Mouse (Mus musculus) liver (tissue): ENCODE data around the gene Otop2.
A peak's percentile ranks its signal among the peaks of the same experiment; 100 is the strongest.

Experiments
- DNase-seq: peaks from one replicate; pipeline ENCODE4 v3.0.0-alpha.2; 2020; ENCODE audit warnings: mixed read lengths

Gene Otop2

DNA sequence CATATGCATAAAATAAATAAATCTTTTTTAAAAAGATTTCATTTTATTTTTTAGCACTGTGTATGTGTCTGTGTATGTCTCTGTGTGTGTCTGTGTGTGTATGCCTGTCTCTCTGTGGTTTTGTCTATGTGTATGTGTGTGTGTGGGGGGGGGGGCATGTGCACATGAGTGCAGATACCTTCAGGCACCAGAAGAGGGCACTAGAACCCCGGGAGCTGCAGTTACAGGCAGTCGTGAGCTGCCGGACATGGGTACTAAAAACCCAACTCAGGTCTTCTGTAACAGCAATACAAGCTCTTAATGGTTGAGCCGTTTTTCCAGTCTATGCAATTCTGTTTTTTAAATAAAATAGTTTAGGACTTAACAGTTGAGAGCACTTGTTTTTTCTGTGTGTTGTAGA is 6.2 kb upstream of the Otop2 start:
- DNase-seq: no peak

DNA sequence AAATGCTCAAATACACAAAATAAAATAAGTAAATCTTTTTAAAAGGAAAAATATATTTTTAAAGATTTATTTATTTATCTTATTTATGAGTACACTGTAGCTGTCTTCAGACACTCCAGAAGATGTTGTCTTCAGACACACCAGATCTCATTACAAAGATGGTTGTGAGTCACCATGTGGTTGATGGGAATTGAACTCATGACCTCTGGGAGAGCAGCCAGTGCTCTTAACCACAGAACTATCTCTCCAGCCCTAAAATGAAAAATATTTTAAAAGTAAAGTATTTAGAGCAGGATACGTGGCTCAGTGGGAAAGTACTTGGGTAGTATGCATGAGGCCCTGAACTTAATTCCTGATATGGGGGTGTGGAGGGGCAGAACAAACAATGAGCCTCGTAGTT is 5.6 kb upstream of the Otop2 start:
- DNase-seq: no peak

DNA sequence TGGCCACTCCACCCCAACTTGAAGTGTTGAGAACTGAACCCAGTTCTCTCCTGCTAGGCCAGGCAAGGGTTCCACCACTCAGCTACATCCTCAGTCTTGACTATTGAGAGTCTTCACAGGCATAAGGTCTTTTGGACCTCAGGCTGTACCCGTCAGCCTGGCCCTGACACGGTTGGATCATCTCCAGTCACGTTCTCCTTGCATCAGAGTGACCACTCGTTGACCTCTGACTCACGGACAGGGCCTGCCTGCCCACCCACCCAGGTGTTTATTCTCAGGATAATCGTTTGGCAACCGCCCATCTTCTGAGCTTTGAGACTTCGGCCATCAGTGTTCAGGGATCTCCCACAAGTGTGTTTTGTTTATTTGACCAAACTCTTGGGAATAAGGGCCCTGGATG is 3.8 kb upstream of the Otop2 start:
- no peak for DNase-seq

DNA sequence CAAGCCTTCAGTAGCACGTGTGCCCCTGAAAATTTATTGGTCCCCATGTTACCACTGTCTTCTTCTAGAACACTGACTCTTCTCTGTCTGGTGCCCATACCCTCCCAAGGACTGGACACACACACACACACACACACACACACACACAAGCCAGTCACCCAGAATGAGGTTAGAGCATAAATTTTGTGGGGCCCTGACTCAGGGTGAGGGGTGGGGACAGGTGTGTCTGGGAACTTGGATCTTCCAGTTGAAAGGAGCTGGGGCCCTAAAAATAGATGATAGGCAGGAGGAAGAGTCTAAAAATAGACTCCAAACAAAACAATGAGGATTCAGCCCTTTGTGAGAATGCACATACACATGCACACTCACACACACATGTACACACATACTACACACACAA is 1.8 kb downstream of the Otop2 start:
- DNase-seq: no peak

DNA sequence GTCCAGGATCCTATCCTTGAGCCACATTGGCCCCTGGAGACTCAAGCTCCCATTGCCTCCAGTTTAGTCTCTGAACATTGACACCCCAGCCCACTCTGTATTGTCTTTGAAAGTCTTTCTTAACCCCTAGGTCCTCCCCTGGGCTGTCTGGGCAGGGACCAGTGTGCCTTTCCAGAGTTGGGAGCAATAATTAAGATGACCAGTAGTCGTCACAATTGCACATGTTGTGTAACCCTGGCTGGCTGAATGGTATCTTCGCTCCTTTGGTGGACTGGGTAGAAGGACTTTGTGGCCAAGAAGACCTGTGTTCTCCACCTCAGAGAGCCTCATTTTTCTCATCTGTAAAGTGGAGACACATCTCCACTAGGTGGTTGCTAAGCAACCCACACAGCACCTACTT is 7.3 kb downstream of the Otop2 start:
- no peak for DNase-seq

DNA sequence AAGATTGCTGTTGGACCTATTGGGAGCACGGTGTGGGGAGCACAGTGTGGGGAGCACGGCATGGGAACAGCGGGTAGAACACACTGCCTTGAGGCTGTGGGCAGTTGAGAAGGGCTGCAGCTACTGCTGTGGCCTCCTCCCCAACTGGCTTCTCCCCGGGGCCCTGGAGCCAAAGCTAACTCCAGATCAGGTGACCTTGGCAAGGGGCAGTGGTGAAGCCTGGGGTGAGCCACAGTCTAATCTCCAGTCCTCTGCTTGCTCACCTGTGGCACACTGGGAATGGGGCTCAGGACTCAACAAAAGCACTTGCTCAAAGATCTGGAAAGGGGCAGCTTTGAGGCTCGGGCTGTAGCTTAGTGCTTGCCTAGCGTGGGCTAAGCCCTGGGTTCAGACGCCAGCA is 10.2 kb downstream of the Otop2 start:
- DNase-seq: no peak

DNA sequence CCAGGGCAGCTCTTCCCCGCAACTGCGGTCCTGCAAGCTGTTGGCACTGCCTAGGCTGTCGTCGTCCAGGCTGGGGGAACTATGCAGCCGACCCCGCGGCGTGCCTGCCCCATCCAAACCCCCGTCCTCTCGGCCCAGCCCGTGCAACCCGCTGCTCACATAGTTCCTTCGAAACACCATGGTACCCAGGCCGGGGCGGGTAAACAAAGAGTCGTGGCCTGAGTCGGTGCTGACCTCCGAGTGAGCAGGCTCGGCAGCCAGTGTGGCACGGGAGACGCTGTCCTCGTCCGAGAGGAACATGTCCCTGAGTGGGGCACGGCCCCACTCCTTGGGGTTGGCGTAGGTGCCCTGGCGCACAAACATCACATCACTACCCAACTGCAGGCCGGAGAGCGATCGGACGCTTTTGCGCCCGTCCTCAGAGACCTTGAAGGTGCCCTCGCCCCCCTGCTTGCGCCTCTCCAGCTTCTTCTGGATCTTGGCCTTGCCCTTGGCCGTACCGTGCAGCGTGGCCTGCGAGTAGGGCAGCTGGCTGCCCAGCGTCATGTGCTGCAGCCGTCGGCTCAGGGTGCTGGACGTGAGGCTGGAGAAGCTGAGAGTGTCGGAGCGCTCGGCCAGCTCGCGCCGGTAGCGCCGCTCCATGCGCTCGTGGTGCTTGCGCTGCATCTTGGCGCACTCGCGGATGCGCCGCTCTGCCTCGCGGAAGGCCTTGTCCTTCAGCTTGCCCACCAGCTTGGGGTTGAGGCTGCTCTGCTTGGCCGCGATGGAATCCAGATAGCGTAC is 11.5 kb downstream of the Otop2 start:
- no peak for DNase-seq

DNA sequence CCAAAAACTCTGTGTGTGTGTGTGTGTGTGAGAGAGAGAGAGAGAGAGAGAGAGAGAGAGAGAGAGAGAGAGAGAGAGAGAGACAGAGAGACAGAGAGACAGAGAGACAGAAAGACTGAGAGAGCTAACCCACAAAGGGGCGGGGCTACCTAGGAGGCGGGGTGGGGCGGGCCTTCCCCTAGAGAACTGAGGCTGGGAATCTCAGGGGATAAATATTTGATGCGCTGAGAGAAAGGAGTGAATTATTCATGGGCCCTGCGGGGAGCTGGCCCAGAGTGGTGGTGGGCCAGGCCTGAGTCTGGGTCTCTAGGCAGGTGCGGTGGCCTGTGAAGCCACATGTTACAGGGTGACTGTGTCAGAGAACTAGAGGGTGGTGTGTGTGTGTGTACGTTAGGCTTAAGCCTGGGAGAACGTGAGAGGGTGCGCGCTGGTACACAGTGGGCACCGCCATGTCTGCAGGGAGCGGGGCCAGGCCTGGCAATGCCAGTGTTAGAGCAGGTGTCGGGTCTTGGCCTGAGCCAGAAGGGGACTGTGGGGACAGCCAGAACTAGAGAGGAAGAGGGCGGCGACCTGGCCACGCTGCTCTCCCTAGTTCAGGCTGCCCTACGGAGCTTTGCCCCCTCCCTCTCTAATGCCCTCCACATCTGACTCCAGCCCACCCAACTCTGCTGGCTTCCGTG is 12.9 kb downstream of the Otop2 start:
- no peak for DNase-seq

DNA sequence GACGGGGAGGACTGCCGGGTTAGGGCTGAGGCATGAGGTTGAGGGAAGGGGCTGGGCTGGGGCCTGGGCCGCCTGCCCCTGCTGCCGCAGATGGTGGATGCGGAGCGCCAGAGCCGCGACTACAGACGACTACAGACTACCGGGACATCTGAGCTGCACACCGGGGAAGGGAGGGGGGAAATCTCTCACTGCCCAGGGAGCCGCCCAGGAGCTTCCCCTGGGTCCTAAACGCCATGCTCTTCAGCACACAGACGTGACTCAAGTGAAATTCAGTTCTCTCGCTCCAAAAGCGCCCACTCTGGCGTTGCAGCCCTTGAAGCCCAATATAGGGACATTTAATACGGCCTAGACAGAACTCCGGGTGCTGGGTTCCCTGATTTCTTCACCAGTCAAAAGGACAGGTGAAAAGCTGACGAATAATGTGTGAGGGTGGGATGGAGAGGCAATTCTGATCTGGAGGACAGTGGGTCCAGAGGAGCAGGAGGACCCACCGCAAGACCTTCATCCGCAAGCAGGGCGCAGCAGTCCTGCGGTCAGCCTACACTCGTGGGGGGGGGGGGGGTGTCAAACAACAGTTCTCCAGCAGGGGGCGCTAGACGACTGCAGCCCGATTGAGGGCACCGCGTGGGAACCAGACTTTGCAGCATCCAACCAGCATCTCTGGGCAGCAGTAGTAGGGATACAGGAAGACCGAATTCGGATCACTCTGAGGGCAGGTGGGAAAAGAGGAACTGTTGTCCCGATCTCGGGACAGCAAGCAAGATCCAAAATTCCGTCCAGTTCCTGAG is 15.1 kb downstream of the Otop2 start, which contains the start of gene Ush1g:
Ush1g (minus strand) TSS at position 136 of the 788 bp plus-strand sequence.
- DNase-seq: peak; percentile 72

DNA sequence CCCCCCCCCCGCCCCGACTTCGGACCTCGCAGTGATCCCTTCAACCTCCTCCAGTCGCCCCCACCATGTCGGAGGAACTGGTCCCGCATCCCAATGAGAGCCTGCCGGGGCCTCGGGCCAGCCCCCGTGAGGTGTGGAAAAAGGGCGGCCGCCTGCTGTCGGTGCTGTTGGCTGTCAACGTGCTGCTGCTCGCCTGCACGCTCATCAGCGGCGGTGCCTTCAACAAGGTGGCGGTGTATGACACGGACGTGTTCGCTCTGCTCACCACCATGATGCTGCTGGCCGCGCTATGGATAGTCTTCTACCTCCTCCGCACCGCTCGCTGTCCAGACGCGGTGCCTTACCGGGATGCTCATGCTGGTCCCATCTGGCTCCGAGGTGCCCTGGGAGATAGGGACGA is 16.4 kb downstream of the Otop2 start:
- DNase-seq: no peak

DNA sequence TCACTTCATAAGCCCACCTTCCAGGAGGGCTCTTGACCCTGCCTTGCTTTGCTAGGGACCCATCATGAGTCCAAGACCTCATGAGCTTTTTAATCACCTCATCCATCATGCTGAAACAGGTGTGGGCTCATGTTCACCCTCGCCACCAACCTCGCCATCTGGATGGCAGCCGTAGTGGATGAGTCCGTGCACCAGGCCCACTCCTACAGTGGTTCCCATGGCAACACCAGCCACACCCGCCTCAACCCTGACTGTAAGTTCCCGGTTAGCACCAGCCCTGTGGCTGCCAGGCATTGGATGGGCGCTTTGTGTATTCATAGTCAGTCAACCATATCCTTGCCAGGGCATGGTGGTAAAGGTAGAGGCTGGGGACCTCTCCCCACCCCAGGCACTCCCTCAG is 19.8 kb downstream of the Otop2 start:
- no peak for DNase-seq

DNA sequence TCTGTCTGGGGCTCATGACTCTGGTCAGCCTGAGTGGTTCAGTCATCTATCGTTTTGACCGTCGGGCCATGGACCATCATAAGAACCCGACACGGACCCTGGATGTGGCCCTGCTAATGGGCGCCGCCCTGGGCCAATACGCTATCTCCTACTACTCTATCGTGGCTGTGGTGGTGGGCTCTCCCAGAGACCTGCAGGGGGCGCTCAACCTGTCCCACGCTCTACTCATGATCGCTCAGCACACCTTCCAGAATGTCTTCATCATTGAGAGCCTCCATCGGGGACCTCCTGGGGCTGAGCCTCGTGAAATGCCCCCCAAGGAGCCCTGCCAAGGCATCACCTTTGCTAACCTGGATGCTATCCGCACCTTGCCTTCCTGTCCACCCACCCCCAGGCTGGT is 22.4 kb downstream of the Otop2 start:
- no peak for DNase-seq

DNA sequence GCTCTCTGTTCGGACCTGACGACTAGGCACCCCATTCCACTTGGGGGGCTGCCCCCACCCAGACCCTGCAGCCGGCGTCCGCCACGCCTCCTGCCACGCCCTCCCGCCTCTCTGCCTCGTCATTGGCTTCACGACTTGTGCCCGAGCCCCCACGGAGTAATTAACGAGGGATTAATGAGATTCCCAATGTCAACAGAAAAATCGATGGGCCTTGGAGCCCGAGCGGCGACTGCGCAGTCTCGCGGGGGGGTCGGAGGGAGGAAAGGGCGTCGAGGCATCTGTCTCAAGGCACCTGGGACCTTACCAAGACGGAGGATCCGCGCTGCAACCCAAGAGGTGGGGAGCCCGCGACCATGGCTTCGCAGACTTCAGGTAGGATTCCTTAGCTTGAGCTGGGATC is 27.6 kb downstream of the Otop2 start, which contains the start of gene Otop3:
Otop3 (plus strand) TSS at position 201 of the 400 bp plus-strand sequence.
- no peak for DNase-seq

DNA sequence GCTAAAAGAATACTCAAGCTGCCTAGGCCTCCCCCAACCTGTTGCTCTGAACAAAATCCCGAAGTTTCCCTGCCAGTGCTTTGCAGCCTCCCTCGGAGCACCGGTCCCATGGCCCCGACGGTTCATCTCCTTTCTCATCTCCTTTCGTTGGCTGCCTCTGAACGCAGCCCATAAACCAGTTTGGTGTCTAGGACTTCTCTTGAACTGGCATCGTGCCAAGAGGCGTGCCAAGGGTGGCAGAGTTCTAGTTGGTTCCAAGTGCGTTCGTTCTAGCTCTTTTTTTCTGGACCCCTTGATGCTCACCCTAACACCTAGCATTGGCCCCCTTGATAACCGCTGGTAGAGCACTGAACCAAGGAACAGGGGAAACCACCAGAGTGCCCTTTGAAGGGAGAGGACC is 28.3 kb downstream of the Otop2 start:
- DNase-seq: no peak

DNA sequence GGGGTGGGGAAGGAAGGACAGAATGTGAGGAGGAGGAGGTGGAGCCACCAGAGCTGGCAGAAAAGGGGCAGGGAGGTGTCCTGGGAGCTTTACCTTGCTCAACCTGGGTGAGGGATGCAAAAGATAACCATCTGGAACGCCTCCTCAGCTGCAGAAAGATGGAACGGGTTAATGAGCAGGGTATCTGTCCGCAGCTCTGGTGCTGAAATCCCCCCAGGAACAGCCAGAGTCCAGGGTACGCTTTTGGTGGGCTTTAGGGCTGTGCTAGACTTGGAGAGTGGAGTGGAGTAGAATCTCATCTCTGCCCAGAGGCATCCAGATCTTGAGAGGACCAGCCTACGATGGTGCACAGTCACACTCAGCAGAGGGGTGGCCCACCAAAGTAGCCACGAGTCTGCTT is 29.2 kb downstream of the Otop2 start:
- DNase-seq: no peak

DNA sequence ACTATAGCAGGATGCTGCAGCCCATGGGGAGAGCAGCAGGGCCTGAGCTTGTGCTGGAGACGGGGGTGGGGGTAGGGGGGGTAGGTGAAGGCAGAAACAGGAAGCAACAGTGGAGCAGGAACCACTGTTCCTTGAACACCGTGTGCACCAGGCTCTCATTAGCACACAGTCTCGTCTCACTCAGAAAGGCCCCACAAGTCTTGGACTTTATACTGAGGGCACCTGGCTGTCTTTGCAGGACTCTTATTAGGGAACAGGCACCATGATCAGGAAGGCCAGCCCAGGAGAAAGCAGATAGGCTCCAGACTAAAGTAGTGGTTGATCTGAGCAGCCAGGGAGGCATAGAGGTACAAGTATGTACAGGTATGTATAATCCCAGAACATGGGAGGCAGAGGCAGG is 30.4 kb downstream of the Otop2 start:
- DNase-seq: no peak

DNA sequence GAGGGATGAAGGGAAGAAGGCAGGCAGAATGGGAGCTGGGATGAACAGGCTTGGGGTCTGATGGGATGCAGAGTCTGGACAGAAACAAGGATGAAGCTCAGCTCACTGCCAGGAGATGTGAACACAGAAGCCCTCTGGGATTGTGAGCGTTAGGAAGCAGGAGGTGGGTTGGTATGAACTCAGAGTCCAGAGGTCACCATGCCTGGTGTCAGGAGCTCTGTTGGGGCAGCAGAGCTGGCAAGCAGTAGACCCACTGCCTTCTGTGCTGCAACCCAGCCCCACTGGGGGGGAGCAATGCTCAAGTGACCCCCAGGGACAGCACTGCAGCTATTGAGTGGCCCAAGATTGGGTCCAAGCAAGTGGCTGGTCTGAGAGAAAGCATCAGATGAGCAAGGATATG is 30.9 kb downstream of the Otop2 start:
- DNase-seq: no peak

DNA sequence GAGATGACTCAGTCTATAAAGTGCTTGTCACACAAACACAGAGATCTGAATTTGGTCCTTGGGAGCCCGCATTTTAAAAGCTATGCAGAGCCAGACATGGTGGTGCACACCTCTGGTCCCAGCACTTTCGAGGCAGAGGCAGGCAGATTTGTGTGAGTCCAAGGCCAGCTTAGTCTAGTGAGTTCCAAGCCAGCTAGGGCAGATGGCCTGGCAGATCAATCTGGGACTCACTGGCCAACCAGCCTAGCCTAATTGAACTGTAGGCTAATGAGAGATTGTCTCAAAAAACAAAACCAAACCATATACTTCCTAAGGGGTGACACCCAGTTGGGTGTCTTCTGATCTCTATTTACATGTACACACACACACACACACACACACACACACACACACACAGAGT is 34.3 kb downstream of the Otop2 start:
- no peak for DNase-seq

DNA sequence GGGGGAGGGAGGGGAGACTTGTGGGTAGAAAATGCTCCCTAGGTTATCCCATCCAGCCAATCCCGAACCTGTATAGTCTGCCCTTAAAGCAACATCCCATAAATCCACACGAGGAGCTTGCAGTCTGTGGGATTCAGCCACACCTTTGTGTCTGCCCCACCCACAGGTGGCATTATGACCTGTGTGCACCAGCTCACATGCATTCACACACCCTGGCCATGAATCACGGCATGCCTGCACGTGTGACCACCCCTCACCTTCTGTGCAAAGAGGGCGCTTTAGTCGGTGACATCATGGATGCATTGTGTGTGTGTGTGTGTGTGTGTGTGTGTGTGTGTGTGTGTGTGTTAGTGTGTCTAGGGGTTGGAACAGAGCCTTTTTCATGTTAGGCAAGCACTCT is 34.9 kb downstream of the Otop2 start:
- no peak for DNase-seq

DNA sequence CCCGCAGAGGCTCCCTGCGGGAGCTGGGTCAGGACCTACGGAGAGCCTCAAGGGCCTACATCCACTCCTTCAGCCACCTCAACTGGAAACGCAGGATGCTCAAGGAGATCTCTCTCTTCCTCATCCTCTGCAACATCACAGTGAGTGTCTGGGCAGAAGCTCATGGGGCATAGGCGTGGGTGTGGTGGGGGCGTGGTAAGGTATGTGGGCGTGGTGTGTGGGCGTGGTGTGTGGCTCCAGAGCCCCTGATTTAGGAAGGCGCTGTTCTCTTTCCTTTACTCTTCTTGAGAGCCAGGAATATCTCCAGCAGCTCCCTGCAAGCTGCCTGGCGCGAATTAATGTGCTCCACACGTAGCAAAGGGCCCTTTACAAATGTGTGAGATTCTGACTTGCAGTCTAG is 38.0 kb downstream of the Otop2 start:
- DNase-seq: peak; percentile 46

DNA sequence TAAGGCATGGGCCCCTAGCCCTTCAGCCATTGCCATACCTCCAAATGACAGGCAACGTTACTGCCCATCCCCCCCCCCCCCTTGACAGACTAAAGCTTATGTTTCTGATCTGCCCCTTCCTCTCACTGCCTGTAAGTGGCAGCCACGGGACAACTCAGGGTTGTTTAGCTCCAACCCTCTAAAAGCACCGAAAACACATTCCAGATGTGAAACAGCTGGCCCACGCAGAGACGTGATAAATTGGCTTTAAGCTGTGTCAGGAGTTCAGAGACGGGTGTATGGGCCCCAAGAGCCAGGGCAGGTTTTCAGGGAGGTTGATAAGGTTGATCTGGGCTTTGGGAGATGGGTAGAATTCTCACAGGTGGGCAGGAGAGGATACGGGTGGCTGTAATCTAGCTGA is 38.6 kb downstream of the Otop2 start:
- no peak for DNase-seq

DNA sequence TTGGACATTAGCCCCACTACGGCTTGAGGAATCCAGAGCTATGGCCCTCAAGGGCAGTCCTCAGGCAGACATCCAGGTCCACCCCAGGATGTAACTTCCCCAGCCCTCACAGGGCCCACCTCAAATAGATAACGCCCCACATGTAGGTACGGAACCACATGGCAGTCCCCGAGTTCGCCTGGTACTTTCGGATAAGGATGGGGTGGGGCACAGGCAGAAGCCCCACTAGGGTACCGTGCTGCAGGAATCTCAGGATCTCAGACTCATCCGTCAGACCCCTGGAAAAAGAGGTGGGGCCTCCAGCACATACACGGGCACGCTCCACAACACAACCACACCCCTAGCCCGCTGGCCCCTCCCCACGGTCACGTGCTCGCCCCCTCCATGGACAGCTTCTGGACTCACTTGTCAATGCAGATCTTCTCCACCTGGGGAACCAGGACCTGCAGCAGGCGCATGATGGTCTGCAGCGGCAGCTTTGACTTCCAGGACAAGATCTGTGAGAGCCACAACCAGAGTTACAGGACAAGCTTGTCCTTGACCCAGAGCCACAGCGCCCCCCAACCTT is 41.8 kb downstream of the Otop2 start:
- DNase-seq: no peak

DNA sequence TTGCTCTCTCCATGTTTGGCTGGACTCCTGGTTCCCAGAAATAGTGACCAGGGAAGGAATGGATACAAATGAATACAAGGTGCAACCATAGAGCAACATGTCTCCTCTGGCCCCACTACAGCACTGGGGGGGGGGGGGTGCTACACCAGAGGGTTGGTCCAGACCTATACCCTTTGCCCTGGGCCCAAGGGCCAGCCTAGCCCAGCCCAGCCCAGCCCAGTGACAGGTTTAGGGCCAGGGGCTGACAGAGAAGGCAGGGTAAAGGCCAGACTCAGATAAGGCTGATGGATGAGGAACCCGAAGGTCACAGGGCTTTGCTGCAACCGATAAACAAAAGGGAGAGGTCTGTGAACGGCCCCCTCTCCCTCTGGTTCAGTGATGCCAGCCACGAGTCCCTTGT is 43.0 kb downstream of the Otop2 start:
- DNase-seq: no peak
